ENCODE assay signal across 8 mouse cellular contexts in genomic region chr6:17725841-17726460, GRCm38 (mm10). TPM values are rescaled to one million over a fixed set of nuclear protein-coding genes. Genes with fewer than 3 reads are reported as not detected.
DNase-seq lines count a peak whose midpoint lies in the region; ATAC-seq and TF ChIP-seq lines count a peak whose summit lies in the region.

No protein-coding gene starts in this region.

- H3K36me3 ChIP-seq in forebrain, embryonic 16.5 days (ENCODE audit: control insufficient read depth, insufficient read depth), result no peaks in the 10 kb centered on the region
- H3K36me3 ChIP-seq in hindbrain, embryonic 14.5 days (replicated peaks; ENCODE audit: control insufficient read depth, insufficient read depth), result no peaks in the 10 kb centered on the region
- no peaks in the 10 kb centered on the region for H3K36me3 ChIP-seq in lung, embryonic 14.5 days (ENCODE audit: insufficient read depth)

- peak; percentile 44 for ATAC-seq in Patski
- ATAC-seq in forebrain, embryonic 16.5 days, result peak; percentile 83
- peak; percentile 78 for ATAC-seq in hindbrain, embryonic 14.5 days (ENCODE audit: low FRiP score)
- ATAC-seq in lung, embryonic 14.5 days (ENCODE audit: insufficient read depth), result peak; percentile 47
- peak; percentile 84 for ATAC-seq in neutrophil, adult 5-6 weeks (ENCODE audit: extremely low read depth, insufficient number of reproducible peaks, low FRiP score, poor library complexity, severe bottlenecking)

- no peak overlapping the region for H3K9ac ChIP-seq in forebrain, embryonic 16.5 days (replicated peaks; ENCODE audit: low read depth, low read length)
- H3K9ac ChIP-seq in hindbrain, embryonic 14.5 days, result no peak overlapping the region
- H3K9ac ChIP-seq in lung, embryonic 14.5 days, result no peak overlapping the region

- TF ChIP-seq POLR2A in cerebellum, adult 2 months (IDR thresholded peaks at IDR 0.05; ENCODE audit: borderline replicate concordance, insufficient read depth, low read length), result no peak

- CTCF ChIA-PET in Patski (lab: Charles Lee), result interaction anchor here (0.8 to 2.0 kb wide), 20 partner anchors 8 to 478 kb away, joined by 3 to 11 read pairs (median 4); no protein-coding TSS in a partner anchor

- H3K27me3 ChIP-seq in Patski, result no peaks in the 10 kb centered on the region
- no peaks in the 10 kb centered on the region for H3K27me3 ChIP-seq in cerebellum, adult 2 months (ENCODE audit: control insufficient read depth, insufficient read depth, low read length)
- no peaks in the 10 kb centered on the region for H3K27me3 ChIP-seq in forebrain, embryonic 16.5 days (replicated peaks; ENCODE audit: control insufficient read depth, insufficient read depth, low read length)
- H3K27me3 ChIP-seq in hindbrain, embryonic 14.5 days (ENCODE audit: control insufficient read depth, insufficient read depth, low read length), result no peaks in the 10 kb centered on the region
- H3K27me3 ChIP-seq in lung, embryonic 14.5 days (ENCODE audit: insufficient read depth, low read length), result no peaks in the 10 kb centered on the region

- H3K9me3 ChIP-seq in forebrain, embryonic 16.5 days (ENCODE audit: control insufficient read depth, low read length), result no peaks in the 10 kb centered on the region
- H3K9me3 ChIP-seq in hindbrain, embryonic 14.5 days (ENCODE audit: control insufficient read depth, low read length), result no peaks in the 10 kb centered on the region
- H3K9me3 ChIP-seq in lung, embryonic 14.5 days (ENCODE audit: low read depth, low read length), result no peaks in the 10 kb centered on the region

- 39% methylated on average over 7 of the region's 7 CpGs for WGBS in cerebellum, adult 2 months
- whole genome bisulfite sequencing in forebrain, embryonic 16.5 days, result 41% methylated on average over 7 of the region's 7 CpGs
- WGBS in hindbrain, embryonic 14.5 days, result 44% methylated on average over 7 of the region's 7 CpGs
- 34% methylated on average over 7 of the region's 7 CpGs for WGBS in lung, embryonic 14.5 days

- H3K4me2 ChIP-seq in forebrain, embryonic 16.5 days (ENCODE audit: low read length), result no peak overlapping the region
- no peak overlapping the region for H3K4me2 ChIP-seq in hindbrain, embryonic 14.5 days (replicated peaks)
- peak overlapping the region; percentile 27 for H3K4me2 ChIP-seq in lung, embryonic 14.5 days

- no peaks in the 10 kb centered on the region for H3K4me1 ChIP-seq in cerebellum, adult 2 months (ENCODE audit: control insufficient read depth, insufficient read depth, low read length)
- no peaks in the 10 kb centered on the region for H3K4me1 ChIP-seq in forebrain, embryonic 16.5 days (replicated peaks; ENCODE audit: control insufficient read depth, insufficient read depth, low read length)
- H3K4me1 ChIP-seq in hindbrain, embryonic 14.5 days (replicated peaks; ENCODE audit: control insufficient read depth, insufficient read depth, low read length), result no peaks in the 10 kb centered on the region
- peaks cover 13% of the 10 kb centered on the region; the same call in 1 of the 2 replicates for H3K4me1 ChIP-seq in lung, embryonic 14.5 days (ENCODE audit: insufficient read depth)

- H3K4me3 ChIP-seq in cerebellum, adult 2 months (replicated peaks; ENCODE audit: insufficient read depth, low read depth, low read length), result no peak overlapping the region
- no peak overlapping the region for H3K4me3 ChIP-seq in forebrain, embryonic 16.5 days (replicated peaks; ENCODE audit: low read length)
- no peak overlapping the region for H3K4me3 ChIP-seq in hindbrain, embryonic 14.5 days (replicated peaks; ENCODE audit: low read length)
- H3K4me3 ChIP-seq in lung, embryonic 14.5 days (ENCODE audit: low read depth, low read length), result no peak overlapping the region

- no peak for DNase-seq in Patski (ENCODE audit: low read depth, low spot score)
- DNase-seq in cerebellum, adult 2 months, result peak; percentile 71 to 72
- DNase-seq in hindbrain, embryonic 14.5 days (ENCODE audit: low spot score), result peak; percentile 86
- DNase-seq in layer of hippocampus, adult 9-10 months (ENCODE audit: low spot score), result peak; percentile 72
- DNase-seq in lung, embryonic 14.5 days, result peak; percentile 91
- peak; percentile 26 to 56 for DNase-seq in urinary bladder, postnatal 36 days (ENCODE audit: low spot score in 2 of 2)

- in situ Hi-C loops in Patski (cut with MboI; ENCODE audit: low pct_unique_long_range_greater_than_20kb), result loop anchor here (5.0 kb wide), 1 partner anchor 106 kb away; no protein-coding TSS in a partner anchor

- peak; percentile 89 for TF ChIP-seq CTCF in Patski (IDR thresholded peaks at IDR 0.05)
- peak; percentile 74 for TF ChIP-seq CTCF in cerebellum, adult 2 months (IDR thresholded peaks at IDR 0.05; ENCODE audit: borderline replicate concordance, insufficient read depth, low read depth, low read length)
- peak; percentile 93 for TF ChIP-seq CTCF in lung, embryonic 14.5 days (IDR thresholded peaks at IDR 0.05; ENCODE audit: low read depth)

- H3K27ac ChIP-seq in cerebellum, adult 2 months (ENCODE audit: insufficient read depth, low read length), result no peak overlapping the region
- H3K27ac ChIP-seq in forebrain, embryonic 16.5 days (ENCODE audit: low read length), result no peak overlapping the region
- no peak overlapping the region for H3K27ac ChIP-seq in hindbrain, embryonic 14.5 days
- no peak overlapping the region for H3K27ac ChIP-seq in lung, embryonic 14.5 days (ENCODE audit: low read depth)

- POLR2A ChIA-PET in Patski (lab: Charles Lee), result no interaction called here

RNA-seq across cellular contexts. Expression of gene St7, which starts 33.2 kb away (rescaled TPM):
- polyA plus RNA-seq in Patski (2021), result 23.1 TPM
- polyA plus RNA-seq in cerebellum, adult 2 months (2012; rRNA removed), result 23.8 and 28.2 TPM in 2 replicates
- polyA plus RNA-seq in forebrain, embryonic 16.5 days (2015; fragmentation: Nextera tagmentation; extraction: Ambion mirVana), result 68.0 and 70.6 TPM in 2 replicates
- 53.3 and 54.5 TPM in 2 replicates for polyA plus RNA-seq in hindbrain, embryonic 14.5 days (2014; fragmentation: Nextera tagmentation; extraction: Ambion mirVana)
- polyA plus RNA-seq in lung, embryonic 14.5 days (2014; fragmentation: Nextera tagmentation; extraction: Ambion mirVana), result 44.0 and 48.7 TPM in 2 replicates
- 9.0 and 10.9 TPM in 2 replicates for total RNA-seq in neutrophil, adult 5-6 weeks (2017)
